Mouse (Mus musculus): ENCODE measurements around the gene Hoxb2. TPM values are rescaled to one million over a fixed set of nuclear protein-coding genes. Genes with fewer than 3 reads are reported as not detected.
A peak's percentile ranks its signal among the peaks of the same experiment; 100 is the strongest.

Gene Hoxb2
- polyA plus RNA-seq, 2 experiments from 2014 or later = 0.09 TPM; not detected in 1

GRCm38 (mm10) chr11:96316696-96317607, 33.4 kb upstream of the Hoxb2 start:
- ATAC-seq = no peak

GRCm38 (mm10) chr11:96317608-96318367, 32.5 kb upstream of the Hoxb2 start, which contains the start of gene Hoxb4:
Gene Hoxb4, plus strand, starts transcription at chr11:96318267.
- ATAC-seq = peak; percentile 18

- peak; percentile 80 for ATAC-seq
These were observed 31.8 kb upstream of the Hoxb2 start for GRCm38 (mm10) chr11:96318368-96319070.

- ATAC-seq = no peak
These were observed 31.0 kb upstream of the Hoxb2 start for GRCm38 (mm10) chr11:96319071-96319902.

GRCm38 (mm10) chr11:96319910-96320309, 30.4 kb upstream of the Hoxb2 start:
- ATAC-seq = no peak

GRCm38 (mm10) chr11:96320688-96321087, 29.6 kb upstream of the Hoxb2 start:
- no peak for ATAC-seq

GRCm38 (mm10) chr11:96321846-96322245, 28.5 kb upstream of the Hoxb2 start:
- no peak for ATAC-seq

GRCm38 (mm10) chr11:96322738-96323137, 27.6 kb upstream of the Hoxb2 start:
- no peak for ATAC-seq

- ATAC-seq = no peak
These were observed 27.2 kb upstream of the Hoxb2 start, which contains the start of gene Hoxb3 for GRCm38 (mm10) chr11:96323154-96323553. Gene Hoxb3, plus strand, starts transcription at chr11:96323326.

GRCm38 (mm10) chr11:96324125-96324524, 26.2 kb upstream of the Hoxb2 start:
- no peak for ATAC-seq

GRCm38 (mm10) chr11:96324965-96325364, 25.4 kb upstream of the Hoxb2 start:
- ATAC-seq = no peak

GRCm38 (mm10) chr11:96325747-96326212, 24.5 kb upstream of the Hoxb2 start:
- ATAC-seq = no peak

GRCm38 (mm10) chr11:96326705-96327104, 23.6 kb upstream of the Hoxb2 start:
- no peak for ATAC-seq

GRCm38 (mm10) chr11:96327122-96327521, 23.2 kb upstream of the Hoxb2 start:
- ATAC-seq = no peak

GRCm38 (mm10) chr11:96327750-96328149, 22.6 kb upstream of the Hoxb2 start:
- ATAC-seq = no peak

- no peak for ATAC-seq
These were observed 21.7 kb upstream of the Hoxb2 start for GRCm38 (mm10) chr11:96328605-96329004.

GRCm38 (mm10) chr11:96332105-96332504, 18.2 kb upstream of the Hoxb2 start:
- no peak for ATAC-seq

- no peak for ATAC-seq
These were observed 17.7 kb upstream of the Hoxb2 start for GRCm38 (mm10) chr11:96332618-96333032.

GRCm38 (mm10) chr11:96333241-96334001, 16.9 kb upstream of the Hoxb2 start:
- no peak for ATAC-seq

- ATAC-seq = no peak
These were observed 16.3 kb upstream of the Hoxb2 start for GRCm38 (mm10) chr11:96334002-96334364.

GRCm38 (mm10) chr11:96334998-96335397, 15.3 kb upstream of the Hoxb2 start:
- no peak for ATAC-seq

All from CD4-positive, CD25-positive, alpha-beta regulatory T cell, adult 4 months (primary cell).